Mouse (Mus musculus): ENCODE measurements around the gene Slc1a1. TPM values are rescaled to one million over a fixed set of nuclear protein-coding genes. Genes with fewer than 3 reads are reported as not detected.

The Slc1a1 gene
- polyA plus RNA-seq, 1 experiment, result 0.88 TPM

DNA sequence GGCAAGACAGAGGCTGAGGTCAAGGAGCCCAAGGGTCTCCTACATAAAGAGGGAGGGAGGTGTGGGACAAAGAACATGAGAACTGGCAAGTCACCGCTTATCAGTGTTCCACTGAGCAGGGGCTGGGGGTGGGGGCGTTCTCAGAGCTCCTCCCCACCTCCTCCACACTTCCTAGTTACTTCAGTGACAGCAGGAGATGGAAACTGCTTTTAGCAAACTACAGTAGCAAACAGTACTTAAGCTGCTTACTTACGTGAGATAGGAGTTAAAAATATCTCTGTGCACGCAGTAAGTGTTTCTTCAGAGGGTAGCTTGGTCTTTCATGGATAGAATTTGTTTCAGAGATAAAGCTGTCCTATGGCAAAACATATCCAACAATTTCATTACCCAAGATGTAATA, 92.5 kb downstream of the Slc1a1 start:
- Histone ChIP-seq H3K9ac (ENCODE audit: low read depth, poor library complexity, severe bottlenecking) (no peak overlapping the region), H3K4me1 (ENCODE audit: control insufficient read depth, insufficient read depth, low read length) (no peaks in the 10 kb centered on the region), H3K27me3 (ENCODE audit: control insufficient read depth, insufficient read depth, low read length, poor library complexity, severe bottlenecking) (no peaks in the 10 kb centered on the region), H3K9me3 (replicated peaks; ENCODE audit: control insufficient read depth, insufficient read depth, low read length, poor library complexity, severe bottlenecking) (no peaks in the 10 kb centered on the region), H3K27ac (ENCODE audit: insufficient read depth, low read length) (no peak overlapping the region), H3K36me3 (ENCODE audit: control insufficient read depth, insufficient read depth, low read length, poor library complexity, severe bottlenecking) (no peaks in the 10 kb centered on the region), H3K4me3 (ENCODE audit: low read depth, low read length) (no peak overlapping the region)
- TF ChIP-seq CTCF (IDR thresholded peaks at IDR 0.05; ENCODE audit: low read depth, low read length) (no peak), EP300 (IDR thresholded peaks at IDR 0.05; ENCODE audit: insufficient read depth, low read depth, low read length) (no peak), POLR2A (IDR thresholded peaks at IDR 0.05; ENCODE audit: insufficient read depth, low read length) (no peak)

DNA sequence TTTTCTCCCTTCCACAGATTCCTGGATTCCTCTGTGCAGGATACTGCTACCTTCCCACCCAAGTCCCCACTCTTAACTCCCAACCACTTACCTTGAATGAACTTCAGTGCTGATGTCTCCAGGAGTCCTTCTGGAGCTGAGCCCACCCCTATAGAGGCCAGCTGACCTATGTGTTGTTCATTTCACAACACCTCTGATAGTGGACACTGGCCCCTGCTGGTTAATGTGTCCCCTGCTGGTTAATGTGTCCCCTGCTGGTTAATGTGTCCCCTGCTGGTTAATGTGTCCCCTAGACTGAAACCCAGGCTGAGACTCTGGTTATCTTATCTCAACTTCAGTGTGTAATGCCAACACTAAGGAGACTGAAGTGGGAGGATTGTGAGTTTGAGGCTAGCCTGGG, 94.2 kb downstream of the Slc1a1 start:
- Histone ChIP-seq H3K27ac (ENCODE audit: insufficient read depth, low read length) (no peak overlapping the region), H3K27me3 (ENCODE audit: control insufficient read depth, insufficient read depth, low read length, poor library complexity, severe bottlenecking) (no peaks in the 10 kb centered on the region), H3K36me3 (ENCODE audit: control insufficient read depth, insufficient read depth, low read length, poor library complexity, severe bottlenecking) (no peaks in the 10 kb centered on the region), H3K9ac (ENCODE audit: low read depth, poor library complexity, severe bottlenecking) (no peak overlapping the region), H3K4me3 (ENCODE audit: low read depth, low read length) (no peak overlapping the region), H3K4me1 (ENCODE audit: control insufficient read depth, insufficient read depth, low read length) (no peaks in the 10 kb centered on the region), H3K9me3 (replicated peaks; ENCODE audit: control insufficient read depth, insufficient read depth, low read length, poor library complexity, severe bottlenecking) (no peaks in the 10 kb centered on the region)
- TF ChIP-seq EP300 (IDR thresholded peaks at IDR 0.05; ENCODE audit: insufficient read depth, low read depth, low read length) (no peak), POLR2A (IDR thresholded peaks at IDR 0.05; ENCODE audit: insufficient read depth, low read length) (no peak), CTCF (IDR thresholded peaks at IDR 0.05; ENCODE audit: low read depth, low read length) (no peak)

DNA sequence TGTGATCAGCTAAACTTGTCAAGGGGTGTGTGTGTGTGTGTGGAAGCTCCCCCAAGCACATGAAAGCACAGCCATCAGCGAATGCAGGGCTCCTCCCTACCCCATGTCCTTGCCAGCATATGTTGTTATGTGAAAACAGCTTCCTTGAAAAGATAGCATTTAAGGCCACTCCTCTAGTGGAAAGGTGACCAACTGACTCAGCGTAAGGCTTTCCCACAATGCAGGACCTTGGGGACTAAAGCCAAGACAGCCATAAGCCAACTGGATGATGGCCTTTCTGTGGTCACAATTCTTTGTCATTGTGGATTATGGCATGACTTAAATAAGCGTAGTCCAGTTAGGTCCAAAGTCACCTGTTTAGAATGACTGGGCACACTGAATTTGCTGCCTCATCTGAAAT, 100.0 kb downstream of the Slc1a1 start:
- Histone ChIP-seq H3K9ac (ENCODE audit: low read depth, poor library complexity, severe bottlenecking) (no peak overlapping the region), H3K27me3 (ENCODE audit: control insufficient read depth, insufficient read depth, low read length, poor library complexity, severe bottlenecking) (no peaks in the 10 kb centered on the region), H3K9me3 (replicated peaks; ENCODE audit: control insufficient read depth, insufficient read depth, low read length, poor library complexity, severe bottlenecking) (no peaks in the 10 kb centered on the region), H3K4me1 (ENCODE audit: control insufficient read depth, insufficient read depth, low read length) (no peaks in the 10 kb centered on the region), H3K27ac (ENCODE audit: insufficient read depth, low read length) (no peak overlapping the region), H3K4me3 (ENCODE audit: low read depth, low read length) (no peak overlapping the region), H3K36me3 (ENCODE audit: control insufficient read depth, insufficient read depth, low read length, poor library complexity, severe bottlenecking) (no peaks in the 10 kb centered on the region)
- TF ChIP-seq POLR2A (IDR thresholded peaks at IDR 0.05; ENCODE audit: insufficient read depth, low read length) (no peak), EP300 (IDR thresholded peaks at IDR 0.05; ENCODE audit: insufficient read depth, low read depth, low read length) (no peak), CTCF (IDR thresholded peaks at IDR 0.05; ENCODE audit: low read depth, low read length) (no peak)

DNA sequence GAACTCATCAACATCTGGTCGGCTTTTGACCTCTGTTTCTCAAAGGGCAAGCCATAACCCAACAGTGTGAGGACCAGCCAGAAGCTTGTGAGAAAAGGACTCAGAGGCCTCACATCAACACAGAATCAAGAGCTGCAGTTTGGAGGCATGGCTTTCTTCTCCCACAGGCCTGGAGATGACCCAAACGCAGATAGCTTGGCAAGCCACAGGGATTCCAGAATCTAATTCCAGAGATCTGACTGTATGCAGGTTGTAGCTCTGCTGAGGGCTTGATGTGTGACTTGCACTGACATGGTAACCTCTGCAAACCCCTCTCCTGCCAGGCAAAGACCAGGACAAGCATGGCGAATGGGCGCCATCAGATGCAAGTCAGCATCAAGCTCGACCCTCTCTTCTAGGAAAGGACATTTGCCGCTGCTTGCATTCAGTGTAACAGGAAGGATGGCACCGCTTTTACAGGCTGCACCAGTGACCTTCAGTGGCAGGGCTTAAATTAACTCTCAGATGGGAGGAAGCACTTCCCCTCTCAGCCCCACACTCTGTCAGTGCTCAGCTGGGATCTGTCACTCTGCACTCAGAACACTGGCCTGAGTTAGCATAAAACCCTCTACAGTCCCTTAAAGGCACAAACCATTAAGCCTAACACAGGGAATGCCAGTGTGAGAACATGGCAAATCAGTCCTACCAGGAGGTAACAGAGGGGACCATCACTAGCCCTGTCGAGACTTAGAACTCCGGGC, 105.5 kb downstream of the Slc1a1 start:
- Histone ChIP-seq H3K36me3 (ENCODE audit: control insufficient read depth, insufficient read depth, low read length, poor library complexity, severe bottlenecking) (no peaks in the 10 kb centered on the region), H3K27me3 (ENCODE audit: control insufficient read depth, insufficient read depth, low read length, poor library complexity, severe bottlenecking) (no peaks in the 10 kb centered on the region), H3K9ac (ENCODE audit: low read depth, poor library complexity, severe bottlenecking) (no peak overlapping the region), H3K9me3 (replicated peaks; ENCODE audit: control insufficient read depth, insufficient read depth, low read length, poor library complexity, severe bottlenecking) (no peaks in the 10 kb centered on the region), H3K4me3 (ENCODE audit: low read depth, low read length) (no peak overlapping the region), H3K4me1 (ENCODE audit: control insufficient read depth, insufficient read depth, low read length) (no peaks in the 10 kb centered on the region), H3K27ac (ENCODE audit: insufficient read depth, low read length) (no peak overlapping the region)
- no peak for TF ChIP-seq CTCF (IDR thresholded peaks at IDR 0.05; ENCODE audit: low read depth, low read length)
- no peak for TF ChIP-seq EP300 (IDR thresholded peaks at IDR 0.05; ENCODE audit: insufficient read depth, low read depth, low read length)
- no peak for TF ChIP-seq POLR2A (IDR thresholded peaks at IDR 0.05; ENCODE audit: insufficient read depth, low read length)

DNA sequence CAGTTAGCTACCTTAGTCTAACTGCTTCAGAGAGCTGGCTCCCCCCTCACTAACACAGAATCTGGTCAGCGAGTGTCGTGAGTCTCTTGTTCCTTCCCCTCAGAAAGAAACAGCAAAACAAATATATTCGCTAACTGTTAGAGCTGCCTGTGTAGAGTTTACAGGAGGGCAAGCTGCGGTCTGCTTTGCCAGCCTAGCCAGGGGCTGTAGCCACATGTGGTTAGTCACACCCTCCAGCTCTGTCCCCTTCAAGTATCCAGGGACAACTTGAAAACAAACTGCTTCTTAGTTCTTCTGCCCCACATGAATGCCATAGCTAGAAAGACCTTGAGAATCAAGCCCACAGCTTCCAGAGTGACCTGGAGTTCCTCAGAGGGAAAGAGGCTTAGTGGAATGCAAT, 106.4 kb downstream of the Slc1a1 start:
- Histone ChIP-seq H3K4me3 (ENCODE audit: low read depth, low read length) (no peak overlapping the region), H3K27me3 (ENCODE audit: control insufficient read depth, insufficient read depth, low read length, poor library complexity, severe bottlenecking) (no peaks in the 10 kb centered on the region), H3K27ac (ENCODE audit: insufficient read depth, low read length) (no peak overlapping the region), H3K36me3 (ENCODE audit: control insufficient read depth, insufficient read depth, low read length, poor library complexity, severe bottlenecking) (no peaks in the 10 kb centered on the region), H3K9ac (ENCODE audit: low read depth, poor library complexity, severe bottlenecking) (no peak overlapping the region), H3K9me3 (replicated peaks; ENCODE audit: control insufficient read depth, insufficient read depth, low read length, poor library complexity, severe bottlenecking) (no peaks in the 10 kb centered on the region), H3K4me1 (ENCODE audit: control insufficient read depth, insufficient read depth, low read length) (no peaks in the 10 kb centered on the region)
- no peak for TF ChIP-seq CTCF (IDR thresholded peaks at IDR 0.05; ENCODE audit: low read depth, low read length)

DNA sequence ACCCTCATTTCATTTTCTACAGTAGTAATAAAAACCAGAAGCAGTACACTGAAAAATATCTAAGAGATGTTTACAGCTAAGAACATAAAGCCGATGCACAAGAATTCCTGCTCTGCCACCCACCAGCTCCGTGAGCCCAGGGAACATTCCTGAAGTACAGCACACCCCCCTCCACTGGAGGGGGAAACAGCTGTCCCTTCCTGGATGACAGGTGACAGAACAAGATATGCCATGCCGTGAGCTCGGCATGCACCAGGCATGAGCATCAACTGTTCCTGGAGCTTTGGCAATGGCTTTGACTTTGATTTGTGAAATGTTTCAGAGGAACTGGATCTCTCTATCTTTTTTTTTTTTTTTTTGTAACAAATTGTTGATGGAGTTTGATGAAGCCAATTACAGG, 111.9 kb downstream of the Slc1a1 start:
- Histone ChIP-seq H3K4me3 (ENCODE audit: low read depth, low read length) (no peak overlapping the region), H3K36me3 (ENCODE audit: control insufficient read depth, insufficient read depth, low read length, poor library complexity, severe bottlenecking) (no peaks in the 10 kb centered on the region), H3K27me3 (ENCODE audit: control insufficient read depth, insufficient read depth, low read length, poor library complexity, severe bottlenecking) (no peaks in the 10 kb centered on the region), H3K27ac (ENCODE audit: insufficient read depth, low read length) (no peak overlapping the region), H3K9ac (ENCODE audit: low read depth, poor library complexity, severe bottlenecking) (no peak overlapping the region), H3K4me1 (ENCODE audit: control insufficient read depth, insufficient read depth, low read length) (no peaks in the 10 kb centered on the region), H3K9me3 (replicated peaks; ENCODE audit: control insufficient read depth, insufficient read depth, low read length, poor library complexity, severe bottlenecking) (no peaks in the 10 kb centered on the region)
- TF ChIP-seq POLR2A (IDR thresholded peaks at IDR 0.05; ENCODE audit: insufficient read depth, low read length) (no peak), EP300 (IDR thresholded peaks at IDR 0.05; ENCODE audit: insufficient read depth, low read depth, low read length) (no peak), CTCF (IDR thresholded peaks at IDR 0.05; ENCODE audit: low read depth, low read length) (no peak)
